Mouse (Mus musculus): ENCODE data around the gene Pde6g.

Gene Pde6g

DNA sequence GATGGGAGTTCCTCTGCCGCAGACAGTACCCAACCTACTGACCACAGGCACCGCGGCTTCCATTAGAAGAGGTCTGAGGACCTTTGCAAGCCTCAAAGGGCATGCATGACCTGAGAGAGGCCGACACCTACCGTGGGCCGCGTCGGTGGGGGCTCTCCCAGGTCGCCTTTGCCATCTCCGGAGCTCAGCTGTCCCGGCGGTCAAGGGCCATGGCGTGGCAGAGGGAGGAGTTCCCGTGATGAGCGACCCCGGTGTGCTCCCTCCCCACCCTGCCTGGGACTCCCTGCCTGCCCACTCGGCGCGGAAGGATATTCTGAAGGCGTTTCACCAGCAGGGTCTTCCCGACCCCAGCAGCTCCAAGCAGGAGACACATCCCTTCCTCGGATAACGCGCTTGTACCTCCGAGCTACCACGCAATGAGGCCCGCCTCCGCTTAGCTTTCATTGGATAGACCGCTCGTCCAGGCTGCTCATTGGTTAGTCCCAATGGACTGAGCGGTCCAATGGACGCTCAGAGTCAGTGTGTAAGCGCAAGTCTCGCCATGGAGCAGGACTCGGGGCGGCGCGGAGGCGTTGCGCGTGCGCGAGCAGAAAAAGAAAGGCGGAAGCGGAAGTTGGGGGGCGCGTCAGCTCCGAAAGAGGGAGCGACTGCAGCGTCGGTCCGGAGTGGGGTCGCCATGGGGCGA, 13.9 kb upstream of the Pde6g start, which contains the start of gene Arl16:
Gene Arl16 (minus strand): TSS at position 557 of the 685 bp plus-strand sequence.
- DNase-seq, result peak; percentile 94 to 96

DNA sequence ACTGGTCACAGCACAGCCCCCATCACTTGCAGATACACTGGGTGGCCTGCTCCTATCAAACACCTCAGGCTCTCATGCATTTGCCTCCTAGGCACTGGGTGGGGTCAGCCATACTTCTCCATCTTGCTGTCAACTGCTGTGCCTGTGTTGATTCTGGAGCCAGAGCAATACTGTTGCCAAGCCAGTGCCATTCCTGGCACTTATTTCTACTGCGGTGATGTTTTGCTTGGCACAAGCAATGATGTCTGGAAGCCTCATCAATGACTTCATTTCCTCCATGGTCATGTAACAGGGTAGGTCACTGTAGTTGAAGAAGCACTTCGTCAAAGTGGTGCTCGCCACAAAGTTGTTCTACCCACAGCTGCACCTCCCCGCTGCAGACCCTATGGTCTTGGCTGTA, 12.2 kb upstream of the Pde6g start:
- no peak for DNase-seq

- no peak for DNase-seq
Measured at GRCm38 (mm10) chr11:120464365-120464764, 11.1 kb upstream of the Pde6g start.

- no peak for DNase-seq
Measured at GRCm38 (mm10) chr11:120463536-120463935, 10.2 kb upstream of the Pde6g start.

GRCm38 (mm10) chr11:120458847-120459597, 5.7 kb upstream of the Pde6g start:
- peak in 1 of 2 experiments; percentile 28 for DNase-seq

DNA sequence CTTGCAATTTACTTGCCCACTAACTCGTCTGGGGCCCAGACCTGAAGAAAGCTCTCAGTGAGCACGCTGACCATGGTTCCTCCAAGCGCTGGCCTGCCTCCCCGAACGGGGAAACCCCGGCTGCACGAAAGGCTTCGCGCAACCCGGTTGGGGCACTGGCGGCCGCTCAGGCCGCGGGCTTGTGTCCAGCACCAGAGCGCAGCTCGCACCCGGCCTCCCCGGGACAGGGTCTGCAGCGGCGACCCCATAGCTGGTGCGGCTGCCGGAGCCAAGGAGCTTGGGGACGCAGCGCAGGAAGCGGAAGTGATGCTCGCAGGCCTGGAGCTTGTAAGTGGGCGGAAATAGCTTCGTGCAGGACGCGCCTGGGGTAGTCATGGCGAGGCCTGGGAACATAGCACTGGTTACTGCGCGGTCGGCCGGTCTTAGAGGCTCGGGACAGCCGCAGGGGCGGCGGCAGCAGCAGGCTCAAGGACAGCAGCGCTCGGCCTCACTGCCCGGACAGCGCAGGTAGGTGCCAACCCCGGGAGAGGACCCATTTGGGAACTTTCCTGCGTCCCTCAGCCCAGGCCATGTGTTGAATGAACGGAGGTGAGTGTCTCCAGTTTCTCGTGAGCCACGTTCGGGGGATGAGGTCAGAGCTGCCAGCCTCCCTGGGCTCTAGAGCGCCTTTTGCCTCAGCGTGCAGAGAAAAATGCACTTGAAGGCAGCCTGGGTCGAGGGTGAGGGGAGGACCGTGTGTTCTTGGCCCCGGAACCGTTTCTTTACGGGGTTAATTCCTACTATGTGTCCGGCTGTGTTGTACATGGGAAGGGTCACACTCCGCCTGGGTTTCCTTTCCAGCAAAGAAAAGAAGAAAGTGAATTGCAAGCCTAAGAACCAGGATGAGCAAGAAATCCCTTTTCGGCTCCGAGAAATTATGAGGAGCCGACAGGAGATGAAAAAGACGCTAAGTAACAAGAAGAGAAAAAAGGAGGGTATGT, 4.8 kb upstream of the Pde6g start, which contains the start of the genes Oxld1 and Ccdc137:
Gene Oxld1 (minus strand): TSS at position 297 of the 980 bp plus-strand sequence.
Gene Ccdc137 (plus strand): TSS at position 344 of the 980 bp plus-strand sequence.
- DNase-seq, result peak; percentile 79 to 84

GRCm38 (mm10) chr11:120457370-120457769, 4.1 kb upstream of the Pde6g start:
- no peak for DNase-seq

GRCm38 (mm10) chr11:120455413-120455812, 2.1 kb upstream of the Pde6g start:
- DNase-seq, result no peak

GRCm38 (mm10) chr11:120454965-120455364, 1.7 kb upstream of the Pde6g start:
- DNase-seq, result no peak

GRCm38 (mm10) chr11:120452246-120452645, 1.1 kb downstream of the Pde6g start:
- DNase-seq, result no peak

- no peak for DNase-seq
Measured at GRCm38 (mm10) chr11:120447179-120447578, 6.1 kb downstream of the Pde6g start.

DNA sequence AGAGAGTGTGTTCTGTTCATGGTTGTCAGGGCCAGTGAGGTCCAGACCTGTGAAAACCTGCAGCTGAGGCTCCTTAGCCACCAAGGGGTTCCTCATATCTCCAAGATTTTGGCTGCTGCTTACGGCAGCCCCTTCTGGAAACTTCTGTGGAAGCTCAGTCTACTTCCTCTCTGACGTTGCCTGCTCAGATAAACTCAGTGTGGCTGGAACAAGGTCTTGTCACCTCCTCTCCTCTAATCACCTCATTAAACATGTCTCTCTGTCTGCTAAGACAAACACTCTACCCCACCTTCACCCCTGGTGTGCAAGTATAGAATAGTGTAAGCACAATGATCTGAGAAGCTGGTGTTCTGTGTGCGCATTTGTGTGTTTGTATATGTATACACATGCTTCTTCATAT, 7.8 kb downstream of the Pde6g start:
- DNase-seq, result no peak

DNA sequence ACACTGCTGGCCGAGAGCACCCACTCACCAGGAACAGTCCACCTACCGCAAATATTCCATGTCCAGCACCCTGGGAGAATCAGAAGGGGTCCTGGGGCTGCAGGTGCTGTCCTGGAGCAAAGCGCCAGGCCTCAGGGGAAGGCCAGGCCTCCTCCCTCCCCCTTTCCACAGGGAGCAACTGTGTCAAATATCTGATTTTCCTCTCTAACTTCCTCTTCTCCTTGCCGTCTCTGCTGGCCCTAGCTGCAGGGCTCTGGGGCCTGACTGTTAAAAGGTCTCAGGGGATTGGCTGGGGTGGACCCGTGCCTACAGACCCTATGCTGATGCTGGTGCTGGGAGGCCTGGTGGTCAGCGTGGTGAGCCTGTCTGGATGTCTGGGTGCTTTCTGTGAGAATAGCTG, 9.2 kb downstream of the Pde6g start:
- no peak for DNase-seq

DNA sequence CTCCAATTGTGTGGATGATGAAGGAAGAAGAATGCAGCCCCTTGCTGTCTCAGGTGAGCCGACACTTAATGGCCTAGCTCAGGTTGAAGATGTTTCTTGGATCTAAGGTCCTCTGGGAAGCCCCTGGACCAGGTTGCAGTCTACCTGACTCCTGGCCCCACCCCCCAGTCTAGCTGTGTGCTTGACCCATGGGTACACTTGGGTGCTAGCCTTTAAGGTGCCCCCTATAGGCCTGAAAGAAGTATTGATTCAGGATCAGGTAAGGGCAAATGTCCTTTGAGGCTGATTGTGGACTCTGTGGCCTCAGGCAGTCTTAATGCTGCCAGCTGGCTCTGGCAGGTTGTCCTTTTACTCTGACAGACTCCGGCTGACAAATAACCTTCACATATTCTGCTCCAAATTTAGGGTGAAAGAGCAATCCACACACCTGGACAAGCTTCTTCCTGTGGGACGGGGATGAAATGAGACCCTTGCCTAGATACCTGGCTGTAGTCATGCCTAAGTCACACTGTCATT, 10.5 kb downstream of the Pde6g start:
- DNase-seq, result no peak

DNA sequence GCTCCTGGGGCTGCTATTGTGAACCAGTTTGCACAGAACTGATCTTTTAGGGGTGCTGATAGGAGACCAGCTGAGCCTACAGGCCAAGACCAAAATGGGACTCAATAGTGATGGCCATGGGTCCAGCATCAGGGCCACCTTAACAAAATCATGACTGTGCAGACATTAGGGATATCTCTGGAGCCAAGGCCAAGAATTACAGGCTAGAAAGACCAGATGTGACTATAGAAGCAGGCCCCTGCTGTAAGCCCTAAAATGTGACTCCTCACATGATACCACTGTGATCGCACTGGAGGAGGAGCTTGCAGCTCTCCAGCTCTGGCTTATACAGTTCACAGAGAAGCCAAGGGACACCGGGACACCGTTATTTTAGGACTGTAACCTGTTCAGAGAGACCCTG, 11.0 kb downstream of the Pde6g start, which contains the start of gene Tspan10:
Gene Tspan10 (plus strand): TSS at position 301 of the 400 bp plus-strand sequence.
- DNase-seq, result no peak

- DNase-seq, result no peak
Measured at GRCm38 (mm10) chr11:120437857-120438385, 15.4 kb downstream of the Pde6g start.

DNA sequence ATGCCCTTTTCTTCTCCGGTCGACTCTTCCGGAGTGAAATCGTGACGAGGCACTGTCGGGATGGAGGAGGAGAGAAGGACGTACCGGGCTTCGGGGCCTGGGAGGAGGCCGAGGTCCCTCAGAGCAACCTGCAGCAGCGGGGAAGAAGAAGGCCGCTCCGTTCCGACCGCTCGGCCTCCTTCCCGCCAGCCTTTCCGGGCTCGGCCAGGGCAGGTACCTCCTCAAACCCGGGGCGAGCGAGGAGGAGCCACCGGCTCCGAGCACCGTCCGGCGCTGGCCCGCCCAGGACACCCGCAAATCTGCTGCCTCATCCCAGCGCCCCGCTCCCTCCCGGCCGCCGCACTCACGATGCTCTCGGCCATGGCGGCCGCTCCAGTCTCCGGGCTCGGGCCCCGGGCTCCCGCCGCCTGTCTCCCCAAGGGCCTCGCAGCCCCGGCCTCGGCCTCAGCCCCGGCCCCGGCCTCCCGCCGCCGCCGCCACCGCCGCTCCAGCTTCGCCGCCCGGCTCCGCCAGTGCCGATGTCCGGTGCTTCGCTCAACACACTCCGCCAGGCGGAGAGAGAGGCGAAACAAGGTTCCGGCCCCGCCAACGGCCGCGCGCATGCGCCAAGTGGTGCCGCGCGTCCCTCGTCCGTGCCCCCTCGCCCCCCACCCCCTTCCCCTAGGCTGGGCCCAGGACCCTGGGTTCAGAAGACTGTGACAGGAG, 16.0 kb downstream of the Pde6g start, which contains the start of gene Nploc4:
Gene Nploc4 (minus strand): TSS at position 557 of the 705 bp plus-strand sequence.
- peak; percentile 93 to 95 for DNase-seq

- no peak for DNase-seq
Measured at GRCm38 (mm10) chr11:120426727-120427126, 26.6 kb downstream of the Pde6g start.

- DNase-seq, result peak; percentile 81 to 82
Measured at GRCm38 (mm10) chr11:120423569-120424295, 29.6 kb downstream of the Pde6g start.
